Mouse (Mus musculus) heart, embryonic 16.5 days (tissue): ENCODE data around the gene Gsdma. TPM values are rescaled to one million over a fixed set of nuclear protein-coding genes. Genes with fewer than 3 reads are reported as not detected.
"Not testable (repeated sequence)": the region's sequence is repeated elsewhere in the genome, so short reads cannot be mapped to it uniquely, and the experiment has no call there.

ENCODE experiments used
- ATAC-seq: fragments of 200-750 bp; cut with Nextera tagmentation; replicated peaks from 2 replicates; pipeline ENCODE4 v1.8.0; 2017; ENCODE audit warnings: moderate number of reproducible peaks; ENCODE audit not compliant: insufficient read depth, low FRiP score; ENCODE audit errors: extremely low read depth
- H3K27ac ChIP-seq: fragments of 300-500 bp; sonication (generic); 2 replicates; pipeline ENCODE4 v1.5.1; 2014; ENCODE audit warnings: mild to moderate bottlenecking, low read length, control low read depth, moderate library complexity
- H3K27me3 ChIP-seq: fragments of 300-500 bp; sonication (generic); 2 replicates; pipeline ENCODE4 v1.6.1; 2014; ENCODE audit warnings: low read length, mixed read lengths; ENCODE audit not compliant: control insufficient read depth, insufficient read depth
- H3K36me3 ChIP-seq: fragments of 300-500 bp; sonication (generic); 2 replicates; pipeline ENCODE4 v1.6.1; 2014; ENCODE audit not compliant: control insufficient read depth, insufficient read depth
- H3K4me1 ChIP-seq: fragments of 300-500 bp; sonication (generic); 2 replicates; pipeline ENCODE4 v1.6.1; 2014; ENCODE audit warnings: low read length, mixed read lengths; ENCODE audit not compliant: control insufficient read depth, insufficient read depth
- H3K4me2 ChIP-seq: fragments of 300-500 bp; sonication (generic); 2 replicates; pipeline ENCODE4 v1.6.1; 2014; ENCODE audit warnings: low read depth, mild to moderate bottlenecking, control low read depth, low read length
- H3K4me3 ChIP-seq: fragments of 300-500 bp; sonication (generic); 2 replicates; pipeline ENCODE4 v1.5.1; 2014; ENCODE audit warnings: mild to moderate bottlenecking, control low read depth, low read length
- H3K9ac ChIP-seq: fragments of 300-500 bp; sonication (generic); 2 replicates; pipeline ENCODE4 v1.6.1; 2014; ENCODE audit warnings: low read length, control low read depth
- H3K9me3 ChIP-seq: fragments of 300-500 bp; sonication (generic); replicated peaks from 2 replicates; pipeline ENCODE4 v1.6.1; 2016; ENCODE audit warnings: low read length; ENCODE audit not compliant: control insufficient read depth
- WGBS: fragments of 180-500 bp; shearing (Covaris S2); extraction: QIAGEN DNeasy Blood & Tissue Kit; methylation state at CpG from one replicate; pipeline ENCODE4 v1.1.7; 2014; 5-methylcytosine and 5-hydroxymethylcytosine counted together
- polyA plus RNA-seq: library from polyadenylated mRNA; unstranded; fragments of >200 nt; fragmentation: Nextera tagmentation; extraction: Ambion mirVana; gene quantifications from 2 replicates; pipeline ENCODE4 v1.2.1, GENCODE M21; 2015

The Gsdma gene
- polyA plus RNA-seq, 1 experiment from 2014 or later = not detected

DNA sequence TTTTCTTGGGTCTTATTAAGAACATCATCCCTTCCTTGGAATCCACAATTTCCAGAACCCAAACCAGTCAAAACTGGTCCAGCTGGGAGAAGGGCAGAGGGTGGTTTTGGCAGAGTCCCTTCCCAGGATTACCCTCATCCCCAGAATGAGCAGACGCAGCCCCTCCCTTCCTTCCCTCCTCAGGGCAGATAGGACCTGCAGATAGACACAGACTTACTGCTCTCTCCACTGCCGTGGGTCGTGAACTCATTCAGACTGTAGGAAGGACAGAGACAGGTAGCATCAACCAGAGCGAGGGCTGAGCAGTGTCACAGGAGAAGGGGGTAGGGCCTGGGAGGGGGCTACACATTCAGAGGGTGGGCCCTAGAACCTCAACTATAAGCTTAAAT, 46.9 kb downstream of the Gsdma start:
- H3K4me3 ChIP-seq = no peak overlapping the region
- no peaks in the 10 kb centered on the region for H3K9me3 ChIP-seq
- ATAC-seq = no peak
- no peak overlapping the region for H3K9ac ChIP-seq
- peaks cover 26% of the 10 kb centered on the region for H3K36me3 ChIP-seq
- no peaks in the 10 kb centered on the region for H3K27me3 ChIP-seq
- H3K27ac ChIP-seq = peak overlapping the region; percentile 67
- H3K4me2 ChIP-seq = no peak overlapping the region
- H3K4me1 ChIP-seq = peaks cover 37% of the 10 kb centered on the region
- WGBS = 66% methylated on average over 4 of the region's 4 CpGs

DNA sequence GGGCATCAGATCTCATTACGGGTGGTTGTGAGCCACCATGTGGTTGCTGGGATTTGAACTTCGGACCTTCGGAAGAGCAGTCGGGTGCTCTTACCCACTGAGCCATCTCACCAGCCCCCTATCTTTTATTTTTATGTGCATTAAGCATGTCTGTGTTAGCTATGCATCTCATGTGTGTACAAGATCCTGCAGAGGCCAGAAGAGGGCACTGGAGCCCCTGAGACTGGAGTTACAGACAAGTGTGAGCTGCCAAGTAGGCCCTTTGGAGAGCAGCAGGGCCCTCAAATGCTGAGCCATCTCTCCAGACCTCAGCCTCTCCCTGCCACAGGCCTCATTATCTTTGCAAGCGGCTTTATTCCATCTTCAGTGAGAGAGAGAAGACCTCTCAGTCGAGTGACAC, 47.9 kb downstream of the Gsdma start:
- WGBS = 83% methylated on average over 6 of the region's 6 CpGs
- not testable (repeated sequence) for H3K4me2 ChIP-seq, H3K9ac ChIP-seq, H3K4me3 ChIP-seq, ATAC-seq, H3K27me3 ChIP-seq, H3K27ac ChIP-seq, H3K9me3 ChIP-seq
- Histone ChIP-seq H3K36me3 (peaks cover 30% of the 10 kb centered on the region; the same call in 1 of the 2 replicates), H3K4me1 (peaks cover 37% of the 10 kb centered on the region)

DNA sequence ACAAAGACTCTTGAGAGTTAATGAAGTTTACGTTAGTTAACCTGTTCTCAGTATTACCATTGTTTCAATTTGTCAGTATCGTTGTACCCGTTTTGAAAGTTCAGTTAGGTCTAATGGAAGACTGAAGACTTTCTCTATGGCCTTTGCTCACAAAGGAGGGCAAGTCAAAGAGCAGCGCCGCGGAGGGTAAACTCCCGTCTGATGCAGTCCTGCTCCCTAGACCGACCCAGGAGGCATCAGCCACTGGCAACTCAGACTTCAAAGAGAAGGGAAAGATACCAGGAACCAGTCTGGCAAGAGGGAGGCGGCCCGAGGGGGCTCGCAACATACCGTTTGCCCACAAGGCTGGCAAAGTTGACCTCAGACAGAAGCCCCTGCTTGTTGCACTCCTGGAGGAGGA, 49.6 kb downstream of the Gsdma start:
- peaks cover 29% of the 10 kb centered on the region for H3K4me1 ChIP-seq
- H3K27me3 ChIP-seq = no peaks in the 10 kb centered on the region
- H3K9ac ChIP-seq = no peak overlapping the region
- no peak overlapping the region for H3K4me3 ChIP-seq
- peak overlapping the region; percentile 7; the same call in 1 of the 2 replicates for H3K27ac ChIP-seq
- 77% methylated on average over 12 of the region's 12 CpGs for WGBS
- H3K9me3 ChIP-seq = no peaks in the 10 kb centered on the region
- no peak for ATAC-seq
- no peak overlapping the region for H3K4me2 ChIP-seq
- H3K36me3 ChIP-seq = peaks cover 30% of the 10 kb centered on the region; the same call in 1 of the 2 replicates

DNA sequence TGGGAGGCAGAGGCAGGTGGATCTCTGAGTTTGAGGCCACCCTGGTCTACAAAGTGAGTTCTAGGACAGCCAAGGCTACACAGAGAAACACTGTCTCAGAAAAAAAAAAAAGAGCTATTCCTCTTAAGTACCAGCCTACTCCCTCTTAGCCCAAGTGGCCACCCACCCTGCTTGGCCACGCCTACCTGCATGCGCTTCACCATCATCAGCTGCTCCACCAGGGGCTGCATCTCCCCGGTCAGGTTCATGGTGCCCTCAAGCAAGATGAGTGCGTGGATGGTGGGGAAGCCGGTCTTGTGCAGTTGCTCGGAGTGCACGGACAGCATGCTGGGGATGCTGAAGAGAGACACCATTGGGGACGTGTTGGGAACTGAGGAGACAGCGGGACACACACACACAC, 51.8 kb downstream of the Gsdma start:
- ATAC-seq = no peak
- Histone ChIP-seq H3K4me2 (no peak overlapping the region), H3K36me3 (peaks cover 30% of the 10 kb centered on the region; the same call in 1 of the 2 replicates), H3K9ac (no peak overlapping the region), H3K4me3 (no peak overlapping the region), H3K27ac (no peak overlapping the region), H3K27me3 (no peaks in the 10 kb centered on the region), H3K9me3 (no peaks in the 10 kb centered on the region), H3K4me1 (peaks cover 16% of the 10 kb centered on the region)
- 91% methylated on average over 9 of the region's 9 CpGs for WGBS

DNA sequence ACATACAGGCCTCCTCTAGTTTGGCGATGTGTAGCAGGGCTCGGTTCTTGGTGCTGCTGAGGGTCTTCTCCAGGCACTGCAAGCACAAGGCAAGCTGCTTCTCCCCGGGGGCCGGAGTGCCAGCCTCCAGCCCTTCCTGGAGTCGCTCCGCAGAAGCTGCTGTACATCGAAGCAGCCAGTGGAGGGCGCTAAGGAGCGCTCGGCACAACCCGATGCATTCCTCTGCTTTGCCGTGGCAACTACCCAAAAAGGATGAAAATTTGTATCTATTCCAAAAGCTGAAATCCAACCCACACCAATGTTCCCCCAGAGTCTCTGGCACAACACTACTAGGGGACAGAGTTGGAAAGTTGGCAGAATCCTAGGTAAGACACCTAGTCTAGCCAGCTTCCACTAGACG, 53.8 kb downstream of the Gsdma start:
- H3K9me3 ChIP-seq = no peaks in the 10 kb centered on the region
- H3K27me3 ChIP-seq = no peaks in the 10 kb centered on the region
- 18% methylated on average over 13 of the region's 13 CpGs for WGBS
- peaks cover 24% of the 10 kb centered on the region for H3K4me1 ChIP-seq
- H3K9ac ChIP-seq = 0 out of 2 replicates have a peak overlapping the region, but pooled peaks have one; percentile 33
- ATAC-seq = no peak
- H3K36me3 ChIP-seq = peaks cover 23% of the 10 kb centered on the region; the same call in 1 of the 2 replicates
- no peak overlapping the region for H3K4me3 ChIP-seq
- no peak overlapping the region for H3K4me2 ChIP-seq
- no peak overlapping the region for H3K27ac ChIP-seq

DNA sequence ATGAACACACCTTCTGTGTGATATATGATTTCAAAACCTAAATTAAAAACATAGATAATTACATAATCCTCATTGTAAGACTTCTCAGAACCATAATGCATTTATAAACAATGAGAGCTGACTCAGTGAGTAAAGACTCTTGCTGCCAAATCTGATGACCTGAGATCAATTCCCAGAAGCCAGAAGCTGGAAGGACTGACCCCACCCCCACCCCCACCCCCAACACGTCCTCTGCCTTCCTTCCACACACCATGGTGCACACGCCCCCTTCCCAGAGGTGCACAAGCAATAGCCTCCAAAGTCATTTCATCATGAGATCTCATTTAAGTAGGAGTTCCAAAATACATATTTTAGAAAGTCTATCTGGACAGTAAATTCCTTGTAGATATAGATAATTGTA, 56.6 kb downstream of the Gsdma start:
- no peaks in the 10 kb centered on the region for H3K27me3 ChIP-seq
- H3K9me3 ChIP-seq = no peaks in the 10 kb centered on the region
- no peak overlapping the region for H3K4me3 ChIP-seq
- peaks cover 24% of the 10 kb centered on the region for H3K4me1 ChIP-seq
- H3K4me2 ChIP-seq = no peak overlapping the region
- no peak for ATAC-seq
- 67% methylated on average over 2 of the region's 2 CpGs for WGBS
- H3K9ac ChIP-seq = no peak overlapping the region
- H3K27ac ChIP-seq = peak overlapping the region; percentile 94
- peaks cover 17% of the 10 kb centered on the region for H3K36me3 ChIP-seq

DNA sequence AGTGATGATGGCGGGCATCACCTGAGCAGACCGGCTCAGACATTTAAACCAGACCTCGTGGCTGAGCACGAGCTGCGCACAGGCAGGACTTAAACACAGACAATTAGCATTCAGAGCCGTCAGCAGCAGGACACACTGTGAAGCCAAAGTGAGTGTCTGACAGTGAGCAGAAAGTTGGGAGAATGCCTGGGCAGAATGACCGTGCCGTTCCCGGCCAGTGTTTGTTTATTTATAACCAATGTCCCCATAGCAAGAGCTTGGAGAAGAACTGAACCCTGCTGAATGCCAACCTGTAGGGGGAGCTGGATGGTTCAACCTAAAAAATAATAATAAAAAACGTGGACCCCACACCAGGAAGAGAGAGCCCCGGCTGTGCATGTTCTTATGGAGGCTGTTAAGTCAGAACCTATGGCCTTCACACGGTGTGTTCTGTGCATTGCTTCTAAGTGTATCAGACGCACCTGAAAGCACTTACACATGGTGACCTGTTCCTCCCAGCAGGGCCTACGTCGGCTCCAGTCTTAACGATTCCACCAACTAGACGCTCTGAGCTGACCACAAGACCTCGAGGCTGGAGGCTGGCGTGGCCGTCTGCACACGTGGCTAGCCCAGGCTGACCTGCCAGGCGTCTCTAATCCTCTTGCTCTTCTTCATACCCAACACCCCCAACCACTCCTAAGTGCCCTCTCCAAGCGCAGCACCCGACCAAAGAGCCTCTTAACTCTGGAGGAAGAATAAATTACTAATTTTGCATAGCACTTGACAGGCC, 57.5 kb downstream of the Gsdma start:
- Histone ChIP-seq H3K4me3 (no peak overlapping the region), H3K4me2 (peak overlapping the region; percentile 44), H3K4me1 (peaks cover 24% of the 10 kb centered on the region), H3K36me3 (peaks cover 17% of the 10 kb centered on the region), H3K27me3 (no peaks in the 10 kb centered on the region), H3K9me3 (no peaks in the 10 kb centered on the region), H3K27ac (peak overlapping the region; percentile 94), H3K9ac (peak overlapping the region; percentile 49; the same call in 1 of the 2 replicates)
- WGBS = 38% methylated on average over 24 of the region's 24 CpGs
- peak; percentile 89 for ATAC-seq

DNA sequence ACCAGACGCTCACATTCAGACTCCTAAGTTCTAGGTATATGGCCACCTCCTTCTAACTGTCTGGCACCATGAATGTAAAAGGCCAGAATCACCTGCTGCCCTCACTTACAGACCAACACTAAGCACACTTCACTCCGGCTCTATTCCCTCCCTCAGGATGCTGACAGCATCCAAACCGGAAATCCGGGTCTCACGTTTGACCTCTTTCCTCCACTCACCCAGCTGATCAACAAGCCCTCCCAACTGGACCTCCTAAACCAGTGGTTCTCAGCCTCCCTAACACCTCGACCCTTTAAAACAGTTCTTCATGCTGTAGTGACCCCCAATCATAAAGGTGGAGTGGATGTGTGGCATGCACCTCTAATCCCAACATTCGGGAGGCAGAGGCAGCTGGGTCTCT, 58.9 kb downstream of the Gsdma start:
- Histone ChIP-seq H3K4me1 (peaks cover 20% of the 10 kb centered on the region), H3K27me3 (no peaks in the 10 kb centered on the region), H3K9ac (no peak overlapping the region), H3K27ac (no peak overlapping the region), H3K36me3 (peaks cover 16% of the 10 kb centered on the region), H3K4me2 (no peak overlapping the region), H3K9me3 (no peaks in the 10 kb centered on the region), H3K4me3 (no peak overlapping the region)
- no peak for ATAC-seq
- 69% methylated on average over 7 of the region's 7 CpGs for WGBS

DNA sequence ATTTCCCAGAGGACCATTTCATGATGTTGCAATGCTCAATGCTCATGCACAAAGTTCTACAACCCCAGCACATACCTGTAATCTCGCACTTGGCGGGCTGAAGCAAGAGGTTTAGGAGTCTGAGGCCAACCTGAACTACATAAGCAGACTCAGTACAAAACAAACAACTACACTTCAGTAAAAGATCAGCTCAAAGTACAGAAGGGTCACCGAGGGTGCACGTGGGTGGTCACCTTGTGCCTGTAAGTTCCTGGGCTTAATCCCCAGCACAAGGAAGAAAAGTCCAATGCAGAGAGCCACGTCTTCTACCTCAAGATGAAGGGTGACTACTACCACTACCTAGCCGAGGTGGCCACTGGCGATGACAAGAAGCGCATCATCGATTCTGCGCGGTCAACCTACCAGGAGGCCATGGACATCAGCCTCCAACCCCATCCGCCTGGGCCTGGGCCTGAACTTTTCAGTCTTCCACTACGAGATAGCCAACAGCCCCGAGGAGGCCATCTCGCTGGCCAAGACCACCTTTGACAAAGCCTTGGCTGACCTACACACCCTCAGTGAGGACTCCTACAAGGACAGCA, 61.9 kb downstream of the Gsdma start:
- Histone ChIP-seq H3K4me3 (no peak overlapping the region), H3K4me2 (no peak overlapping the region), H3K36me3 (peaks cover 16% of the 10 kb centered on the region), H3K4me1 (peaks cover 18% of the 10 kb centered on the region), H3K27me3 (no peaks in the 10 kb centered on the region), H3K27ac (no peak overlapping the region), H3K9ac (no peak overlapping the region), H3K9me3 (no peaks in the 10 kb centered on the region)
- no peak for ATAC-seq
- 94% methylated on average over 15 of the region's 15 CpGs for WGBS
